Mouse (Mus musculus) thymus, adult 2 months (tissue): ENCODE measurements at regions not wholly inside any gene's neighbourhood (a gene's known extent, or its start where the extent isn't known, plus 50 kb on each side); places are given as distances from the start of the nearest gene placed in this dataset.

ENCODE experiments used
- DNase-seq: peaks from one replicate; pipeline ENCODE4 v3.0.0; 2021
- H3K27ac ChIP-seq: fragments of 200-500 bp; 2 replicates; pipeline ENCODE4 v1.5.1; 2012; ENCODE audit warnings: low read length, control low read depth; ENCODE audit not compliant: control insufficient read depth, insufficient read depth
- H3K27me3 ChIP-seq: fragments of 200-500 bp; 2 replicates; pipeline ENCODE4 v1.6.1; 2012; ENCODE audit warnings: mild to moderate bottlenecking, low read length, moderate library complexity, mixed read lengths; ENCODE audit not compliant: control insufficient read depth, insufficient read depth
- H3K36me3 ChIP-seq: fragments of 200-500 bp; 2 replicates; pipeline ENCODE4 v1.6.1; 2012; ENCODE audit warnings: mild to moderate bottlenecking, low read length, moderate library complexity; ENCODE audit not compliant: control insufficient read depth, insufficient read depth
- H3K4me1 ChIP-seq: fragments of 200-500 bp; replicated peaks from 2 replicates; pipeline ENCODE4 v1.6.1; 2012; ENCODE audit warnings: low read length; ENCODE audit not compliant: control insufficient read depth, insufficient read depth
- H3K4me3 ChIP-seq: fragments of 200-500 bp; 2 replicates; pipeline ENCODE4 v1.5.1; 2012; ENCODE audit warnings: mild to moderate bottlenecking, low read length, control low read depth, moderate library complexity; ENCODE audit not compliant: control insufficient read depth, insufficient read depth
- CTCF ChIP-seq: fragments of 200-500 bp; IDR thresholded peaks from 2 replicates; pipeline ENCODE4 v1.5.1; 2012; ENCODE audit warnings: mild to moderate bottlenecking, control low read depth, low read length, moderate library complexity, borderline replicate concordance; ENCODE audit not compliant: control insufficient read depth, poor library complexity, insufficient read depth; ENCODE audit errors: extremely low read depth
- POLR2A ChIP-seq: fragments of 200-500 bp; IDR thresholded peaks from 2 replicates; pipeline ENCODE4 v1.6.1; 2012; ENCODE audit warnings: mild to moderate bottlenecking, low read length, control low read depth, moderate library complexity; ENCODE audit not compliant: control insufficient read depth, poor library complexity, insufficient read depth; ENCODE audit errors: extremely low read depth
- WGBS: fragments of 180-500 bp; shearing (Covaris S2); methylation state at CpG from one replicate; pipeline ENCODE4 v1.1.7; 2018; 5-methylcytosine and 5-hydroxymethylcytosine counted together

DNA sequence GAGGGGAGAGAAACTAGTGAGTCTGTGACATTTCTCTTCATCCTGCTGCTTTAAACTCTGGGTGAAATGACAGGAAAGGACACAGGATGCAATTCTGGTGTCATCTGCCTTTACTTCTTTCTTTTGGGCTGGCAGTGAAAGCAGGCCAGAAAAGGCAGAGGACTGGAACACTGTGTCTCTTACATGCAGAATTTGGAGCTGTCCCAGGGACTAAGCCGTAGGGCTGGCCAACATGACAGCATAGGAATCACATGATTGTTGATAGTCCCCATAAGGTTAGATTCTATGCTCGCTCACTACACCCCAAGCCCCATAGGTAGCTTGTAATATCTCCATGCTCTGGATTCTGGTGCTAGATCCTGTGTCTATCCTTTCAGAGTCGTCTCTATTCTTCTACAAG, 274.5 kb upstream of the Klf4 start:
- DNase-seq = no peak
- H3K27ac ChIP-seq = no peak overlapping the region
- H3K4me1 ChIP-seq = no peaks in the 10 kb centered on the region
- TF ChIP-seq CTCF (no peak), POLR2A (no peak)
- no peaks in the 10 kb centered on the region for H3K27me3 ChIP-seq
- WGBS = 97% methylated on average over 3 of the region's 3 CpGs
- no peak overlapping the region for H3K4me3 ChIP-seq
- H3K36me3 ChIP-seq = no peaks in the 10 kb centered on the region

DNA sequence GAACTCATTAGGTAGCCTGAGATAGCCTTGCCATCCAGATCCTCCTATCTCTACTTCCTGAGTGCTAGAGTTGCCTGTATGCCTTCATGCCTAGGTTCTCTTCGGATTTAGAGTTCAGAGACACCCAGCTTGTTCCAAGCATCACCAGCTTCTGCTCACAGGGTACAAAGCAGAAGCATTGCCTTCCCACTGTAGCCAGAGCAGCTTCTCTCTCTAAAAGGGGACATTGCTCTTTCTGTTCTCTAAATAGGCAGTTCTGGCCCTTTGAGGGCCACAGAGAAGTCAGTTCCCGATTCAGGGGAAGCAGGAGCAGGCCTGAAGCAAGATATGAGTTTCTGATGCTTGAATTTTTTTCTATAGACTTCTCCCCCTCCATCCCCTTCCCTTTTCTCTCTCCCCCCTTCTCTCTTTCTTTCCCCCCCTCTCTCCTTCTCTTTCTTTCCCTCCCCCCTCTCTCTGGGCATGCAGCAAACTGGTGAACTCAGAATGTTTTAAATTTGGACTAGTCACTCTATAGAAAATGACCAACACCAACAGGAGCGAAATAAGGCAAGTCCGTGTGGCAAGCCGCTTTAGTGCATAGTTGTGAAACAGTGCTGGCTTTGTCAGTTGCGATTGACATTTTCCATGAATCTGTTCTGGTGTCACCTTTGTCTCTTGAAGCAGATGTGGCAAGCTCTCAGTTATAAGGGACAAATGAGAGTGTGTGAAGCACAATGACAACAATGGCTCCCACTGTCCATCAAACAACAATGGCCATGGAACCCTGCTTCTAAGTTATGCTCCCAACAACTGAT, 273.2 kb upstream of the Klf4 start:
- WGBS = 90% methylated on average over 6 of the region's 6 CpGs
- DNase-seq = no peak
- H3K4me3 ChIP-seq = no peak overlapping the region
- no peaks in the 10 kb centered on the region for H3K27me3 ChIP-seq
- H3K36me3 ChIP-seq = no peaks in the 10 kb centered on the region
- no peaks in the 10 kb centered on the region for H3K4me1 ChIP-seq
- H3K27ac ChIP-seq = no peak overlapping the region
- no peak for TF ChIP-seq POLR2A
- TF ChIP-seq CTCF = no peak

DNA sequence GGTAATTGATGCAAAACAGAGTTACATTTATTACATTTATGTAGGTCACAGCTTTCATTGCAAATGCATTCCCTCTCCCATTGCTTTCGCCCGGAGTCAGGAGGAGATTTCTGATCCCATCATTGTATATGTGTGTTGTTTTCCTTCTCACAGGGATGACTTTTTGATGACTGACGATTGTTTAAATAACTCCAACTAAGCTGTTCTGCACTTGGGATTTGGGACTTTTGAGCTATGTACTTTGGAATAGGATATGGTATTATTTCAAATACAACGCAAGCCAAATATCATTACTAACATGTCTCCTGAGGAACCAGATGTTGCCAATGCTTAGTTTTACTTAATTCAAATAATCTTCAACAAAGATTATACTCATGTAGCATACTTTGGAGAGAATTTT, 269.8 kb upstream of the Klf4 start:
- no peaks in the 10 kb centered on the region for H3K36me3 ChIP-seq
- WGBS = 96% methylated on average over 4 of the region's 4 CpGs
- DNase-seq = no peak
- no peak overlapping the region for H3K27ac ChIP-seq
- no peak overlapping the region for H3K4me3 ChIP-seq
- no peaks in the 10 kb centered on the region for H3K4me1 ChIP-seq
- no peak for TF ChIP-seq CTCF
- no peak for TF ChIP-seq POLR2A
- H3K27me3 ChIP-seq = no peaks in the 10 kb centered on the region

DNA sequence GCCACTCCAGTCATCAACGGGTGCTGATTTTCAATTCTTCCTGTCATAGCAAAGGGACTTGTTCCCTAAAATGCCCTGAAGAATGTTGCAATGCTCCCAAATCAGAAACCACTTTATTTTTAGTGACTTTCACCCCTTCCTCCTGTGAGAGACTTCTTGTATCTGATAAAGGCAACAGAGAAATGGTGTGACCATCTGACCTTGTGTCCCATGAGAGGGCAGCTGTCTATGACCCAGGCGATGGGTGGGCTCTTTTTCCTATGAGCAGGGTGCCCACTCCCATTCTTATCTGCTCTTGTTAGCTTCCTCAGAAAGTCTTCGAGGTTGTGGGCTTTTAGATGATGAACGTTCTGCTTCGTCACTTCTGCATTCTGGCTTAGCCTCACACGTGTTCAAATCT, 265.8 kb upstream of the Klf4 start:
- no peak for TF ChIP-seq CTCF
- no peak for TF ChIP-seq POLR2A
- WGBS = 28% methylated on average over 6 of the region's 6 CpGs
- H3K27ac ChIP-seq = no peak overlapping the region
- no peaks in the 10 kb centered on the region for H3K27me3 ChIP-seq
- no peak overlapping the region for H3K4me3 ChIP-seq
- no peak for DNase-seq
- H3K4me1 ChIP-seq = no peaks in the 10 kb centered on the region
- H3K36me3 ChIP-seq = no peaks in the 10 kb centered on the region

DNA sequence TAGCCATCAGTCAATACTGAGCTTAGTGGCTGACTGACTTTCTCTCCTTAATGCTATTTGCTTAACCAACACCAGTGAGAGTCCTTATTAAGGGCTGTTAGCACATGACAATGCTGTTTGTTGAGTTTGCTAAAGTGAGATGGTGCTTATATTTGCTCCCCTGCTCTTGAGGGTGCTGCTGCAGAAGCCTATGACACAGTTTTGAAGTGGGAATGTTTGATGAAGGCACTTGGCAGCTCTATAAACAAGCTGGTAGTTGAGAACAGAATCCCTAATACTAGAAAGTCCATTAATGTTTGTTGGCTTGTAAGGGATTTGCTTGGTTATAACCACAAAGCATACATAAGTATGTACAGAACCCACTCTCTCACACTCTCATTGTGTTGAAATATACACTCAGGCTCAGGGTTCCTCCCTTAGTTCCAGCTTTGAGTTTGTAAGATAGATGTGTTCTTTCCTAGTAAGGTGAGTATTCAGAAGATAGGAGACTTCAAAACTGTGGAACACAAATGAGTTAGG, 249.1 kb upstream of the Klf4 start:
- Histone ChIP-seq H3K36me3 (no peaks in the 10 kb centered on the region), H3K4me3 (no peak overlapping the region), H3K4me1 (no peaks in the 10 kb centered on the region), H3K27me3 (no peaks in the 10 kb centered on the region), H3K27ac (no peak overlapping the region)
- no peak for DNase-seq
- TF ChIP-seq POLR2A (no peak), CTCF (no peak)

DNA sequence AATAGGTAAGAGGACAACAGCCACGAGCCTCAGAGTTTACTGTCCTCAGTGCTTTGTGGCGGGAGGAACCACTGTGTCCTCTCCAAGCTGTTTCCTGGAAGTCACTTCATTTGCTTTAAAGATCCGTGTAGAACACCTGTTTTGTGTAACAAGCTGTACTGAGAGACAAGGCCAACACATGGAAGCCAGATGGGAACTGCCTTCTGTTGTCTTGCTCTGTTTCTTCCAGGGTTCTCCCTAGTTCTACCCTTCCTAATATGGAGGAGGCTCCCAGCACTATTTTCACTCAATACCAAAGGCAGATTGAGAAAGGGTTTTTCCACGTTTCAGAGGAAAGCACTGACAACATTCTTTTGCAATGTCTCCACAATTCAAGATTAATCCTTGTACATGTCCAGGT, 247.3 kb upstream of the Klf4 start:
- WGBS = 55% methylated on average over 4 of the region's 4 CpGs
- no peaks in the 10 kb centered on the region for H3K36me3 ChIP-seq
- no peak overlapping the region for H3K4me3 ChIP-seq
- H3K27ac ChIP-seq = no peak overlapping the region
- TF ChIP-seq POLR2A = no peak
- TF ChIP-seq CTCF = no peak
- H3K4me1 ChIP-seq = no peaks in the 10 kb centered on the region
- H3K27me3 ChIP-seq = no peaks in the 10 kb centered on the region
- no peak for DNase-seq
